Mouse (Mus musculus) myocyte (in vitro differentiated cells): ENCODE measurements at regions not wholly inside any gene's neighbourhood (a gene's known extent, or its start where the extent isn't known, plus 50 kb on each side); places are given as distances from the start of the nearest gene placed in this dataset.

Experiments
- H3K27me3 ChIP-seq: one replicate; pipeline ENCODE4 v1.6.1; 2011; ENCODE audit not compliant: control insufficient read depth, insufficient read depth, insufficient read length
- H3K36me3 ChIP-seq: one replicate; pipeline ENCODE4 v1.6.1; 2011; ENCODE audit not compliant: control insufficient read depth, insufficient read depth
- H3K4me2 ChIP-seq: one replicate; pipeline ENCODE4 v1.6.1; 2011; ENCODE audit warnings: low read depth, control low read depth
- H3K4me3 ChIP-seq: one replicate; pipeline ENCODE4 v1.5.1; 2011; ENCODE audit warnings: mild to moderate bottlenecking, control low read depth, moderate library complexity
- H3K79me2 ChIP-seq: one replicate; pipeline ENCODE4 v1.6.1; 2011; ENCODE audit not compliant: control insufficient read depth, insufficient read depth
- H3ac ChIP-seq: one replicate; pipeline ENCODE4 v1.6.1; 2011; ENCODE audit not compliant: control insufficient read depth, insufficient read length
- CEBPB ChIP-seq: IDR thresholded peaks from 2 replicates; pipeline ENCODE4 v1.6.1; 2011; ENCODE audit warnings: mild to moderate bottlenecking, moderate library complexity; ENCODE audit not compliant: poor library complexity, insufficient read depth, severe bottlenecking
- E2F4 ChIP-seq: IDR thresholded peaks from one replicate; pipeline ENCODE4 v1.6.1; 2011; ENCODE audit warnings: mild to moderate bottlenecking, control low read depth, moderate library complexity; ENCODE audit not compliant: insufficient read depth
- MAX ChIP-seq: IDR thresholded peaks from one replicate; pipeline ENCODE4 v1.6.1; 2011; ENCODE audit warnings: low read depth, mild to moderate bottlenecking, control low read depth
- MYOD1 ChIP-seq, 3 experiments: IDR thresholded peaks; one replicate each; pipeline ENCODE4 v1.6.1; 2011; ENCODE audit warnings: control low read depth in 2 of 3, low read depth in 2 of 3, mild to moderate bottlenecking in 2 of 3, moderate library complexity in 1 of 3; ENCODE audit not compliant: insufficient read length in 2 of 3, control insufficient read depth in 1 of 3
- MYOG ChIP-seq, 3 experiments: IDR thresholded peaks; one replicate each; pipeline ENCODE4 v1.6.1; 2011; ENCODE audit warnings: control low read depth in 2 of 3, low read depth in 2 of 3, mild to moderate bottlenecking in 2 of 3; ENCODE audit not compliant: insufficient read length in 2 of 3, control insufficient read depth in 1 of 3, insufficient read depth in 1 of 3
- POLR2A ChIP-seq: IDR thresholded peaks from one replicate; pipeline ENCODE4 v1.6.1; 2011; ENCODE audit warnings: low read depth, mild to moderate bottlenecking, control low read depth, moderate library complexity; ENCODE audit not compliant: insufficient read length
- POLR2AphosphoS2 ChIP-seq: IDR thresholded peaks from one replicate; pipeline ENCODE4 v1.6.1; 2011; ENCODE audit warnings: low read depth, control low read depth; ENCODE audit not compliant: insufficient read length
- REST ChIP-seq: IDR thresholded peaks from one replicate; pipeline ENCODE4 v1.6.1; 2011; ENCODE audit warnings: mild to moderate bottlenecking, control low read depth, moderate library complexity; ENCODE audit not compliant: insufficient read depth, insufficient read length
- SRF ChIP-seq: IDR thresholded peaks from one replicate; pipeline ENCODE4 v1.6.1; 2011; ENCODE audit warnings: low read depth; ENCODE audit not compliant: control insufficient read depth, insufficient read length
- TCF12 ChIP-seq: IDR thresholded peaks from one replicate; pipeline ENCODE4 v1.6.1; 2011; ENCODE audit warnings: mild to moderate bottlenecking, control low read depth; ENCODE audit not compliant: poor library complexity, insufficient read depth, severe bottlenecking
- TCF3 ChIP-seq: IDR thresholded peaks from one replicate; pipeline ENCODE4 v1.6.1; 2011; ENCODE audit warnings: low read depth, control low read depth; ENCODE audit not compliant: insufficient read length
- USF1 ChIP-seq: IDR thresholded peaks from one replicate; pipeline ENCODE4 v1.6.1; 2011; ENCODE audit warnings: low read depth, mild to moderate bottlenecking, control low read depth, moderate library complexity

DNA sequence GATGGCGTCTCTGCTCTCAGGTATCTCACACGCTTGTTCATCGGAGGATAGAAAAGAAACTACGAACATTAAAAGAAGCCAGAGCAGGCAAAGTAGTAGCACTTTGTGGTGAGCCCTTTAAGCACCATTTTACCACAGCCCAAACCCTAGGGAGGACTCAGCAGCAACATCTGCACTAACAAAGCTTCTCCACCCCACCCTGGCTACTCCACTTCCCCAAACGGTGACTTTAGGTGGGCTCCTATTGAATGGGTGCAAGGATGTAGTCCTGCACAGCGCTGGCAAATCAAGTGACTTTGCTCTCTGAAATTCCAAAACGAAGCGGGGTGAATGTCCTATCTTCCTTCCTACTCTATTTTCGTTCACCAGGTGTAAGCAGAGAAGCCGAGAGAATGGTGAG lies 337.9 kb upstream of the Noct start:
- no peaks in the 10 kb centered on the region for H3K27me3 ChIP-seq
- no peaks in the 10 kb centered on the region for H3K79me2 ChIP-seq
- H3ac ChIP-seq: no peak overlapping the region
- no peaks in the 10 kb centered on the region for H3K36me3 ChIP-seq
- H3K4me3 ChIP-seq: no peak overlapping the region
- no peak for TF ChIP-seq TCF12
- TF ChIP-seq REST: no peak
- no peak for TF ChIP-seq MYOD1 (IDR thresholded peaks at IDR 0.05; ENCODE audit: control insufficient read depth in 1 of 3, insufficient read length in 2 of 3, low read depth in 2 of 3)
- no peak for TF ChIP-seq MAX
- no peak for TF ChIP-seq CEBPB
- H3K4me2 ChIP-seq: no peak overlapping the region

GRCm38 (mm10) chr3:50887002-50887401 lies 337.2 kb upstream of the Noct start:
- no peak overlapping the region for H3K4me2 ChIP-seq
- no peaks in the 10 kb centered on the region for H3K27me3 ChIP-seq
- no peaks in the 10 kb centered on the region for H3K79me2 ChIP-seq
- H3K4me3 ChIP-seq: no peak overlapping the region
- H3K36me3 ChIP-seq: no peaks in the 10 kb centered on the region
- H3ac ChIP-seq: no peak overlapping the region
- TF ChIP-seq POLR2A (no peak), REST (no peak), MYOG (IDR thresholded peaks at IDR 0.05; ENCODE audit: control insufficient read depth in 1 of 3, insufficient read depth in 1 of 3, insufficient read length in 2 of 3, low read depth in 2 of 3) (no peak), CEBPB (no peak), E2F4 (no peak), MYOD1 (IDR thresholded peaks at IDR 0.05; ENCODE audit: control insufficient read depth in 1 of 3, insufficient read length in 2 of 3, low read depth in 2 of 3) (no peak), TCF12 (no peak), POLR2AphosphoS2 (no peak), USF1 (no peak), TCF3 (no peak), SRF (no peak), MAX (no peak)

- TF ChIP-seq REST (no peak), E2F4 (no peak), MAX (no peak), POLR2A (no peak), TCF12 (no peak), USF1 (no peak), SRF (no peak), POLR2AphosphoS2 (no peak), MYOG (IDR thresholded peaks at IDR 0.05; ENCODE audit: control insufficient read depth in 1 of 3, insufficient read depth in 1 of 3, insufficient read length in 2 of 3, low read depth in 2 of 3) (no peak), TCF3 (no peak), CEBPB (no peak), MYOD1 (IDR thresholded peaks at IDR 0.05; ENCODE audit: control insufficient read depth in 1 of 3, insufficient read length in 2 of 3, low read depth in 2 of 3) (no peak)
- H3K79me2 ChIP-seq: no peaks in the 10 kb centered on the region
- no peaks in the 10 kb centered on the region for H3K36me3 ChIP-seq
- no peak overlapping the region for H3ac ChIP-seq
- H3K4me3 ChIP-seq: no peak overlapping the region
- no peak overlapping the region for H3K4me2 ChIP-seq
- H3K27me3 ChIP-seq: no peaks in the 10 kb centered on the region
Measured at GRCm38 (mm10) chr3:50888571-50889210, 335.6 kb upstream of the Noct start.

GRCm38 (mm10) chr3:50890537-50890936 lies 333.7 kb upstream of the Noct start:
- Histone ChIP-seq H3K36me3 (no peaks in the 10 kb centered on the region), H3K4me2 (no peak overlapping the region), H3K79me2 (no peaks in the 10 kb centered on the region), H3ac (no peak overlapping the region), H3K27me3 (no peaks in the 10 kb centered on the region), H3K4me3 (no peak overlapping the region)
- TF ChIP-seq POLR2A: no peak
- TF ChIP-seq TCF12: no peak
- no peak for TF ChIP-seq REST
- no peak for TF ChIP-seq MAX
- no peak for TF ChIP-seq E2F4
- TF ChIP-seq CEBPB: no peak
- TF ChIP-seq SRF: no peak
- TF ChIP-seq POLR2AphosphoS2: no peak
- no peak for TF ChIP-seq MYOG (IDR thresholded peaks at IDR 0.05; ENCODE audit: control insufficient read depth in 1 of 3, insufficient read depth in 1 of 3, insufficient read length in 2 of 3, low read depth in 2 of 3)
- no peak for TF ChIP-seq TCF3
- no peak for TF ChIP-seq USF1
- TF ChIP-seq MYOD1 (IDR thresholded peaks at IDR 0.05; ENCODE audit: control insufficient read depth in 1 of 3, insufficient read length in 2 of 3, low read depth in 2 of 3): no peak

GRCm38 (mm10) chr3:50898179-50898578 lies 326.1 kb upstream of the Noct start:
- Histone ChIP-seq H3K36me3 (no peaks in the 10 kb centered on the region), H3K27me3 (no peaks in the 10 kb centered on the region), H3K4me2 (no peak overlapping the region), H3K79me2 (no peaks in the 10 kb centered on the region), H3ac (no peak overlapping the region), H3K4me3 (no peak overlapping the region)
- TF ChIP-seq REST (no peak), MYOD1 (IDR thresholded peaks at IDR 0.05; ENCODE audit: control insufficient read depth in 1 of 3, insufficient read length in 2 of 3, low read depth in 2 of 3) (no peak), USF1 (no peak), MYOG (IDR thresholded peaks at IDR 0.05; ENCODE audit: control insufficient read depth in 1 of 3, insufficient read depth in 1 of 3, insufficient read length in 2 of 3, low read depth in 2 of 3) (no peak), POLR2A (no peak), CEBPB (no peak), TCF12 (no peak), MAX (no peak), E2F4 (no peak), POLR2AphosphoS2 (no peak), SRF (no peak), TCF3 (no peak)
